Mouse (Mus musculus): ENCODE data around the gene Tmem79. TPM values are rescaled to one million over a fixed set of nuclear protein-coding genes. Genes with fewer than 3 reads are reported as not detected.
"Not testable (repeated sequence)": the region's sequence is repeated elsewhere in the genome, so short reads cannot be mapped to it uniquely, and the experiment has no call there.

Gene Tmem79
- total RNA-seq, 2 experiments from 2014 or later, result 2.2 to 2.3 TPM

DNA sequence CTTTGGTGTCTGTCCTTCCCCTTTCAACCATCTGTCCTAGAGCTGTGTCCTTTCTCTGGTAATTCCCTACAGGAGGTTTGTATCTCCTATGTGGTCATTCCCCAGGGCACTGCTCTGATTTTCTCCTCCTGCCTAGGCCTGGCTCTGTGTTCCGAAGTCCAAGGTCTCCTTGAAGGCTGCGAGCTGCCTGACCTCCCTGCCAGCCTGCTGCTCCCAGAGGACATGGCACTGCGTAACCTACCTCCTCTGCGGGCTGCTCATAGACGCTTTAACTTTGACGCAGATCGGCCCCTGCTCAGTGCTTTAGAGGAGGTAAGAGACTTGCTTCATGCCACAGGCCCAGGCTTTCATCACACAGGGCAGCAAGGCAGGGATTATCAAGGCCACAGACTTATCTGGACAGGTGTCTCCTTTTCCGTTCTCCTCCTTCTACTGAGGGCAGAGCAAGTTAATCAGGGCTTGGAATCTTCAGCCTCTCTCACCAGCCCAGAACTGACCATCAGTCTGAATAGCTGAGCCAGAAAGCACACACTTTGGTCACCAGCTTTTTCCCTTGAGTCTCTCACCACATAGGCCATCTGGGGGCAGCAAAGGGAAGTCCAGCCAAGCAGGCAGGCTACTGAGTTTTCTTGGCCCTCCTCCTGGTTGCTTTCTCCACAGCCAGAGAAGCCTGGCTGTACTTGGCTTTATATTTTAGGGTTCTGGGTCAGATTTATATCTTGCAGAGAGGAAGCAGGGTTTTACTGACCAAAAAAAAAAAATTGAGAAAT, 18.6 kb upstream of the Tmem79 start:
- no peak for DNase-seq (ENCODE audit: low spot score in 2 of 2)

DNA sequence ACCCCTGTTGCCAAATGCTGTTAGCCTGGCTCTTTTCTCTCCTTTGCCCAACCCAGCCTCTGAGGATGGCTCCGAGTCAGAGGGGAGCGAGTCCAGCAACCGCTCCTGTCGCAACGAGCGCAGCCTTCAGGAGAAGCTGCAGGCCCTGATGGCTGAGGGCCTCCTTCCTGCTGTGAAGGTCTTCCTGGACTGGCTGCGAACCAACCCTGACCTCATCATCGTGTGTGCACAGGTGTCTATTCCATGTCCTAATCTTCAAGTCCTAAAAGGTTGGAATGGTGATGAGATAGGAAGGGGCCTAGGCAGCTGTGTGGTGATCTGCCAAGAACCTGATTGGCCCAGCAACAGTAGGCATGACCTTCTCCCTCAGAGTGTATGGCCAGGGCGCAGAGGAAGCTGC, 17.0 kb upstream of the Tmem79 start:
- no peak for DNase-seq (ENCODE audit: low spot score in 2 of 2)

DNA sequence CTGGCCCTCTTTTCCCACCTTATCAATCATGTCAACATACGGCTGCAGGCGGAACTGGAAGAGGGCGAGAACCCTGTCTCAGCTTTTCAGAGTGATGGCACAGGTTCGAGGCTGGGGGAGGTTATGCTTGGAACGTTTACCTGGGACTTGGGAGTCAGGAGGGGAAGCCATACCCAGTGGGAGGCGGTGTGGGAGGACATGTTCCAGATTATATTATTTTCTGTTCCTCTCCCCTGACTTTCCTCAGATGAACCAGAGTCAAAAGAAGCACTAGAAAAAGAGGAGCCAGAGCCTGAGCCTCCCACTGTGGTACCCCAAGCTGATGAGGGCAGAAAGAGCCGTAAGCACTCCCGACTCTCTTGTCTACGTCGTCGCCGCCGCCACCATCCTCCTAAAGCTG, 14.8 kb upstream of the Tmem79 start:
- DNase-seq (ENCODE audit: low spot score in 2 of 2), result no peak

DNA sequence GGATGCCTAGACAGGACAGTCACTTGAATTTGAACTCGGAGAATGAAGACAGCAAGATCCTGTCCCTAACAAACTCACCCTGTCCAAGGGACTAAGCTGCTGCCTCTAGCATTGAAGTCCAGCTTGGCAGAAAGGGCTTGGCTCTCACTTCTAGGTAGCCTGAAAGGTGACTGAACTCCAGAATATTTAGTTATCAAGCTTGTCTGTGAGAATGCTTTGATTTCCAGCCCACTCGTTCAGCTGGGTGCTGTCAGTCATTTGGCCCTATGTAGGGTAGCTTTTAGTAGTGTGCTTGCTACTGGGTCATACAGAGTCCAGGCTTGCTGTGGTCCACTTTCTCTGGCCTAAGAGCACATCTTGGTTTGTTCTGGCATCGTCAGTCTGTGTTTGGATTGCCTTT, 3.1 kb upstream of the Tmem79 start:
- no peak for DNase-seq (ENCODE audit: low spot score in 2 of 2)

DNA sequence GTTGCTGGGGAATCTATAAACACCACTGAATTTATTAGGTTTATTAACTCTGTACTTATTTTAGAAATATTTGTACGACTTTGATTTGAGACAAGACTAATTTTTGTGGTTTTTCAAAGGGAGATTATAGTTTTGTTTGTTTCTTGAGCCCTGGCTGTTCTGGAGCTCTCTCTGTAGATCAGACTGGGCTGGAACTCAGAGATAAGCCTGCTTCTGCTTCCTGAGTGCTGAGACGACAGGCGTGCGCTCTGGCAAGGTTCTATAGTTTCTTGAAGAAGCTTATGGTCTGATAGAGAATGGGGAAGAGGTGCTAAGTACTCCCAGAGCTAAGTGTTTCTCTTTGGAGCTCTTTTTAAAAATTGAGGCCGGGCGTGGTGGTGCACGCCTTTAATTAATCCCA, 2.4 kb upstream of the Tmem79 start:
- DNase-seq (ENCODE audit: low spot score in 2 of 2), result no peak

DNA sequence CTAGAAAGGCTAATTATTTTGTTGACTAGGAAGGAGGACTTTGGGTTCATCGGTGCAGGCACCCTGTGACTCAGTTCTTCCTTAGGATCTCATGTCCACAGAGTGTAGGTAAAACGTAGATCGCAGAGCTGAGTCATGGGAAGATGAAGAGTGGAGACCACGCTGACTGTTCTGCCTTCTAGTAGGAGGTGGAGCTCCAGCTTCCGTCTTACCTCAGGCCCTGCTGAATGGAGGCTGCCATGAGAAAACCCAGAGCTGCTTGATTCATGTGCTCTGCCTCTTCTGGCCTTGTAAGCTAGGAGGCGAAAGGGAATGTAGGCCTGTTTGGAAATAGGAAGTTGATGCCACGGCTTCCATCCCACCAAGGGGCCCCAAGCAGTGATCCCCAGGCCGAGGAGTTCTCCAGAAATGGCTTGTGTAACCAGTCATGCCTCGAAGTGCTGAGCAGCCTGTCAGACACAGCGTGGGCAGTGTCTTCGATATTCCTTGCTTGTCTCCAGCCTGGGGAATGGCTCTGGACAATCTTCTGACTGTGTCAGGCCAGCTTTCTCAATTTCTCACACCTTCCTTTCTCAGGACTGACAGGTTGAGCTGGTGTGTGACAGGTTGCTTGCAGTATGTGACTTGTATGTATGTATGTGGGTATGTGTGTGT, 1.5 kb upstream of the Tmem79 start:
- DNase-seq (ENCODE audit: low spot score in 2 of 2), result no peak

DNA sequence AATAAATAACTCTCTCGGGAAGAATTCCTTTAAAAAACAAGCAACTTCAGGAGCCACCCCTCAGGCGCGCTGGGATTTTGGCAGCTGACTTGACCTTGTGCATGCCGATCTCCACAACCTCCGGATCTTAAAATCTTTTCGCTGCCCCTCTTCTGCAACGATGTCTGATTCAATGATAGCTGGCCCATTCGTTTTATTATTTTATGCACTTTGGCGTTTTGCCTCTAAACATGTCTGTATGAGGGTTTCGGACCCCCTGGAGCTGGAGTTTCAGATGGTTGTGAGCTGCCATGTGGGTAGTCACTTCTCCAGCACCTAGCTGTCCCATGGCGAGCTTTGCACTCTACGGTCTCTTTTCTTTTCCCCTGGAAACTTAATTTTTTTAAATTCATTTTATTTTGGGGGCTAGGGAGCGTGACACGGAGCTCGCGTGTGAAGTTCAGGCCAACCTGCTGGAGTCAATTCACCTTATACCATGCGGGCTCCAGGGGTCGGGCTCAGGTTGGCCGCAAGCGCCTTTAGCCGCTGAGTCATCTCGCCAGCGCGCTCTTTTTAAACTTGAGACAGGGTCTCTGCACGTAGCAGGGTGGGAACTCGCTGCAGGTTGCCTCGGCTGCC, 403 bp downstream of the Tmem79 start:
- DNase-seq (ENCODE audit: low spot score in 2 of 2), result no peak

DNA sequence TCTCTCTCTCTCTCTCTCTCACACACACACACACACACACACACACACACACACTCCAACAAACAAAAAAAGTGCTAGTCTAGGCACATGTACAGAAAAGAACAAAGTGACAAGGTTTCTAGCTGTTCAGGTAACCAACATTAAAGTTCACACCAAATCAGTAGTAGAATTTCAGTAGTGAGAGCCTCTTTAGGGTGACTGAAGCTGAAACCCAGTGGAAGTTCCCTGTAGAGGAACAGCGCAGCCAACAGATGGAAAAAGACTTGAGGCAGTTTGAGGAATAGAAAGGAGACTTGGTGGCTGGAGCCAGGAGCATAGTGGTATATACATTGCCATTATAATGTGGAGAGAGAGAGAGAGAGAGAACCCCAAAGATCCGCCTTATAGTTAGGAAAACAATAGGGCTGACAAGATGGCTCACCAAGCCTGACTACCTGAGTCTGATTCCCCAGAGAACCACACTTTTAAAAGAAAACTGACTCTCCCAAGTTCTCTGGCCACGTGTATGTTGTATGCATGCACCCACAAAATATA, 979 bp downstream of the Tmem79 start:
- DNase-seq (ENCODE audit: low spot score in 2 of 2), result no peak

DNA sequence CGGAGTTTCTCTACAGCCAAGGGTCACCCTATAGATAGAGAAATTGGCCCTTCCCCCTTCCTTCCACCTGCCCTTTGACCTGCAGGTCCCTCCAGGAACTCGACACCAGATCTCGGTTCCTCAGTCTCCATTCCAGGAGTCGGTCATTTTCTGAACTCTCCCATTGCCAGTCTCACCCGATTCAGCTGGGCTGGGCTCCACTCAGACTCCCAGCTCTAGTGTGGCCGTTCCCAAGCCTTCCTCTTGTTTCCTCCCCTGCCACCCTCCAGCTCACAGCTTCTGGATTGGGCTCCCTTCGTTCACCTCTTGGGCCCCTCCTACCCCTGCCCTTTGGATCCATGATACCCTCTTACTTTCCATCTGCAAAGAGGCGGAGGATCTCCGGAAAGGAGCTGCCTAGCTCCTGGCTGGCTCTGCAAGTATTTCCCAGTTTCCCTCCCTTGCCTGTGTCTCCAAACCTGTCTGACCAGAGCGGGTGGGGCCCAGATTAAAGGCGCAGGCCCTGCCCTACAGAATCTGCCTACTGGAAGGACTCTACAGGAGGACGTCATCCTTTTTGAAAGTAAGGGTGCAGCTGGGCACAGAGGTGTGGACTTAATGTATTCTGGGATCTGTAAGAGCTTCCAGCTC, 1.8 kb downstream of the Tmem79 start:
- DNase-seq (ENCODE audit: low spot score in 2 of 2), result no peak

DNA sequence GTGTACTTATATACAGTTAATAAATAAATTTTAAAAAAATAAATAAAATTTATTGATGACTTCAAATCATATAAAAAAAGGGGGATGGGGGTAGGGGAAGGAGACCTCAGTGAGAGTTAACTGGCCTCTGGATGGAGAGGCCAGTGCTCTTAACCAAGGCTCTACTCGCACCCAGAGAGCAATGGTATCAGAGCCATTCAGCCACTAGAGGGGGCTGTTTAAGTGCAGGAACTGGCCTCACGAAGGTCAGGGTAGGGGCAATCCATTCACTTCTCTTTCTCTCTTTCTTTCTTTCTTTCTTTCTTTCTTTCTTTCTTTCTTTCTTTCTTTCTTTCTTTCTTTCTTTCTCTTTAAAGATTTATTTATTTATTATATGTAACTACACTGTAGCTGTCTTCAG, 4.7 kb downstream of the Tmem79 start:
- DNase-seq (ENCODE audit: low spot score in 2 of 2), result no peak

DNA sequence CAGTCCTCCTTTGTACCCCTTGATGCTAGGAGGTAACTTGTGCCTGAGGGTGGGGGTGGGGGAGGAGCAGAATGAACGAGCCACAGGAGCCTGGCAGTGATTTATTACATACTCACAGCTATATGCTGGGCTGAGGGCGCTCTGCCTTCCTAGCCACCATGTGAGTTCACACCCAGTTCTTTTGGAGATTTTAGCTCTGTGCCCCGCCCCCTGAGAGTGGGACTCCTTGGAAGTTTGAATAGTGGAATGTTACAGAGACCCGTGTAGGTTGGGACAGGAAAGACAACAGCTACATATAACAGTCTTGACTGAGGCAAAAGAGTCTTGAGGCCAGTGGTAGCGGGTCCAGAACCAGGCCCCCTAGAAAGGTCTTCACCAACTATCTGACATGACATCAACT, 7.0 kb downstream of the Tmem79 start:
- DNase-seq (ENCODE audit: low spot score in 2 of 2), result no peak

DNA sequence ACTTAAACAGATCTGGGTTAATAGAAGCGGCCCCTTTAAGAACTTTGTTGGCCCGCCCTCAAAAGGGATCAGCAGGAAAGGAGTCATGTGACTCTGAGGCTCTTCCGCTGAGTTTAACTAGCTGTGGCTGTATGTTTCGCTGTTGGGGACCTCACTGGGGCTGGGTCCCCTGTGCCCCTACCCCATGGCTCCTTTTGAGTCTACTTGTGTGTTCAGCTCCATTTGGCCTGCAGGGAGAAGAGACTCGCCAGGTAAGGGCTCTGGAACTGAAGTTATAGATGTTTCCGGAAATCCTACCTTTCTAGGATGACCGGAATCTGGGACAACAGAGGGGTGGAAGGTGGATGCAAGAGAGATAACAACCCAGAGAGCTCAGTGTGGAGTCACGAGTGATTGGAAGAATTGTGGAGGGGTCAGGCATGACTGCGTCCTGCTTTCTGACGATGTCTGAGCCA, 11.0 kb downstream of the Tmem79 start, which contains the start of gene Glmp:
Gene Glmp (plus strand): TSS at position 73 of the 455 bp plus-strand sequence.
- peak in 1 of 2 experiments; percentile 63 for DNase-seq (ENCODE audit: low spot score in 2 of 2)

DNA sequence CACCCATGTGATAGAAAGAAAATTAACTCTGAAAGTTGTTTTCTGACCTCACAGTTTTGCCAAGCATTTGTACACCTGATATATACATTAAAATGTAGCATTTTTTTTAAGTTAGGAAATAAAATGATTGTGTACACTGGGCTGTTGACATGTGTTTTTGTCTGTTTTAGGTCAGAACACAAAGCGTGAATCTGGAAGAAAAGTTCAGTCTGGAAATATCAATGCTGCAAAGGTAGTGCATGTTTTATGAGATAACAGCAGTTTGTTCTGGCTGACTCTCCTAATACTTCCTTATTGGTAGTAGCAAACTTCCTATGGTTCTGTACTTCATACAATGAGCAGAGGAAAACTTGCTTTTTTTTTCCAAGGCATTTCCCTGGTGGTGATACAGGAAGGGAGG, 36.8 kb downstream of the Tmem79 start:
- DNase-seq (ENCODE audit: low spot score in 2 of 2), result no peak

DNA sequence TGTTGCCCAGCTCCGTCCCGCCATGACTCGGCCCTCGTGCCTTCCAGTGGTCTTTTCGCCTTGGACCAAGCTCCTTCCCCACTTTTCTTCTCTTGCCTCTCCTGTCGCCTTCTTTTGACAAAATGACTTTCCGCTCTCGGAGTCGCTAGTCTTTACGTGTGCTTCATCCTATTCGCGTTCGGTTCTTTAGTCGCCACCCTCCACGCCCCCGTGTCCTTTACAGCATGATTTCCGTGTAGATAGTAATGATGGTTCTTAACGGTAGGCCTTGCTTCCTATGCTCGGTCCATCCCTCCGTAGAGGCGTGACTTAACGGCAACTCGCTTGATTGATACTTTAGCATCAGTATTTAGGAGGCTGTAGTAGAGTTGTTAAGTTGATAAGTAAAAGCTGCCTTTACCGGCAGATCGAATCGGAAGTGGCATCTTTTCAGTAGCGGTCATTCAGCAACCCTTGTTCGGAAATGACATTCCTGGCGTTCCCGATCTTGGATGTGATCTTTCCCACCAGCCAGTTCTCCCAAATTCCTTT, 38.6 kb downstream of the Tmem79 start:
- no peak for DNase-seq (ENCODE audit: low spot score in 2 of 2)

DNA sequence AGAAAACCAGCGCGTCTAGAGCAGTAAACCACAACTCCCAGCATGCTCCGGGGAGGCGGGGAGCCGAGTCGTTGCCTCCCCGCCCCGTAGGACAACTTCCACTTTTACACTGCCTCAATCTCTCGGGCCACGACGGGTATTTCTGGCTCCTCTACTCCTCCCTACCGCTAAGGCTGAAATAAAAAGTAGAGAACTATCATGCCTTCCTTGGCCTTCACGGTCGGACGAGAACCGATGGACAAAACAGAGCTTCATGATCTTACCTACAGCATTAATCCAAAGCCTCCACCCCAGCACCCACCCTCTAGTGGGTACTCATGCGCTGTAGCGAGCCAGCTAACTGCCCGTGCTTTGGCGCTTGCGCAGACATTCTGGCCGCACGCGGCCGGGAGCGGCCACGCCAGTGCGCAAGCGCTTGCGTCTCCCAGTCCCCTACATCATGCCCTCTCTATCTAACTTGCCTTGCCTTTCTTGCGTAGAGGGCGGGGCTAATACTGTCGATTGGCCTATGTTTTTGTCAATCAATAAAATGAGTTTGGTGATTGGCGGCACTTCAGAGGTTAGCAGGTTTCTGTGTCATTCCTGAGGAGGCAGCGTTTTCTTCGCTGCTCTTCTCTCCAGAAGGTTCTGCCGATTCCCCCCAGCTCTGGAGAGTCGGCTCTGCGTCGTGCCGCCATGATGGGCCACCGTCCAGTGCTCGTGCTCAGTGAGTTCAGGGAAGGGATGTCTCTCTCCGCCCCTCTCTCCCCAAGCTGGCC, 39.2 kb downstream of the Tmem79 start, which contains the start of the genes Tsacc and Cct3:
Gene Tsacc (minus strand): TSS at position 439 of the 758 bp plus-strand sequence.
Gene Cct3 (plus strand): TSS at position 556 of the 758 bp plus-strand sequence.
- peak; percentile 86 to 94 for DNase-seq (ENCODE audit: low spot score in 2 of 2)

DNA sequence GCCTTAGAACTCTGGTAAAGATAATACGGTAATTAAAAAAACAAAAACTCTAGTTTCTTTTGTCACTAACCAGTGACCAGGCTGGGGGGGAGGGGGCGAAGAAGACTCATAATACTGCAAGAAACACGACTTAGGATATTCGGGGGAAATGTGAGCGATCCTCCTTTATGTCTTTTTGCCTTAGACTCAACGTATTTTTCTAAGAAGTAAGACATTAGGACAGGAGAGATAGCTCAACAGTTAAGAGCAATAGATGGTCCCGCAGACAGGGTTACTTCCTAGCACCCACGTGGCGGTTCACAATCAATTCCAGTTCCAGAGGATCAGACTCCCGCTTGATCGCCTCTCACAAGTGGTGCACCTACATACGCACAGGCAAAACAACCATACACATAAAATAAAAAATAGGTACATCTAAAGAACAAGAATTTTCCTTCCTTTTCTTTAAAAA, 39.8 kb downstream of the Tmem79 start:
- DNase-seq (ENCODE audit: low spot score in 2 of 2), result no peak

DNA sequence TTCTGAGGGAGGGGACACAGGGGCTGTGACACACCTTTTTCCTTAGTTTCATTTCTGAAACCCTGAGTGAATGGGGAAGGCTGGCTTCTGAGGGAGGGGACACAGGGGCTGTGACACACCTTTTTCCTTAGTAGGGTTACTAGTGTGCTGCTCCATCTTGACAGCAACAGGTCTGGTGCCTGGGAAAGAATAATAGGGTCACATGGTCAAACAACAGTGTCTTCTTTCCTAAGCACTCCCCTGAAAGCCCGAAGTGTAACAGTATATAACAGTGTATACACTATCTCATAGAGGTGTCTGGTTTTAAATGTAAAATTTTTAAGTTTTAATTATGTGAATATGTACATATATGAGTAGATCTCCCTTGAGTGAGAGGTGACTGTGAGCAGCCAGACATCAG, 40.7 kb downstream of the Tmem79 start:
- not testable (repeated sequence) for DNase-seq (ENCODE audit: low spot score in 2 of 2)

DNA sequence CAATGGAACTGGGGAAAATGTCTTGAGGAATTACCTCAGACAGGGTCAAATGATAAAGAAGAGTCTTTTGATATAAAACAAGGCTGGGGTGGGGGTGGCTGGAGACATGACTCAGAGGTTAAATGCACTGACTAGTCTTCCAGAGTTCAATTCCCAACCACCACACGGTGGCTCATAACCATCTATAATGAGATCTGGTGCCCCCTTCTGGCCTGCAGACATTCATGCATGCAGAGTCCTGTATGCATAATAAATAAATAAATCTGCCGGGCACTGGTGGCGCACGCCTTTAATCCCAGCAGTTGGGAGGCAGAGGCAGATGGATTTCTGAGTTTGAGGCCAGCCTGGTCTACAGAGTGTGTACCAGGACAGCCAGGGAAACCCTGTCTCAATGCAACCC, 44.0 kb downstream of the Tmem79 start:
- DNase-seq (ENCODE audit: low spot score in 2 of 2), result no peak

DNA sequence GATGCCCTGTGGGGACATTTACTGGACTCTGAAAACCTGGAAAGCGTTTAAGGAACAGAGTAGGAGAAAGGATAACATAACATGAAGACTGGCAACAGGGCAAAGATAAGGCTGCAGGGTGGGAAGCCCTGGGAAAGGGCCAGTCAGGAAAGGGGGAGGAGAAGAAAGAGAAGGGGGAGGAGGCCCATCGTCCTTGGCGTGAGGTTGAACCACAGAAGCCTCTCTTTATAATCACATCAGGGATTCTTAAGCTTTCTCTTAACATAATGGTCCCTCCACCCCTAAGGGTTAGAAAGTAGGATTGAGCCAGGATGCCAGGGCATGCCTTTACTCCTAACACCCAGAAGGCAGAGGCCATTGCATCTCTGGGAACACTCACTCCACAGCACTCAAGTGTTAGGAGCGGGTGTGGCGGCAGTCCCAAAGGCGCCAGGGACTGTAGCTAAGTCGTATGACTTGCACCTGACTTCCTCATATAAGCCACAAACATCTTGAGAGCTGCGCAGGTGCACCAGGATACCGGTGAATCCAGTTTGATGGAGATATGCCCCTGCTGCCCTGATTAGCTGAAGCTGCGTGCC, 47.7 kb downstream of the Tmem79 start:
- not testable (repeated sequence) for DNase-seq (ENCODE audit: low spot score in 2 of 2)

DNA sequence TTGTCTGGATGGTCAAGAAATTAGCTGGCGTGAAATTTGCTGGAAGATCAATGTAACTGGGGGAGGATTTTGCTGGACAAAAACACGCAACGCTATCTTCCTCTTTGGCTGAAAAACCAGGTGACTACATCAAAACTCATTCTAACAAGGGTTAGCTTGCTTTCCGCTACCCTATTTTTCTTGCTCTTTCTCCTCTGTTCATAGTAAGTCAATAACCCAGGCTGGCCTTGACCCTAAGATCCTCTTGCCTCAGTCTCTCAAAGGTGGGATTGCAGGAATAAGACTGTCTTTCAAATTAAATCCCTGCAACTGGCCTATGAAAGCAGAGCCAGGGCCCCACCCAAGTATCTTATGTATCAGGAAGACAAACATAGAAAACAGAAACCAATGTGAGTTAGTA, 48.8 kb downstream of the Tmem79 start, which contains the start of gene Gm38392:
Gene Gm38392 (minus strand): TSS at position 101 of the 400 bp plus-strand sequence.
- DNase-seq (ENCODE audit: low spot score in 2 of 2), result no peak

Measured in gastrocnemius, postnatal 4 days (tissue).